Mouse (Mus musculus) forebrain, embryonic 16.5 days (tissue): ENCODE results near the gene Tmcc2. TPM values are rescaled to one million over a fixed set of nuclear protein-coding genes. Genes with fewer than 3 reads are reported as not detected.

Experiments
- ATAC-seq: fragments of 200-750 bp; cut with Nextera tagmentation; 2 replicates; pipeline ENCODE4 v1.8.0; 2017; ENCODE audit warnings: mild to moderate bottlenecking, moderate library complexity
- H3K27ac ChIP-seq: fragments of 300-500 bp; sonication (generic); 2 replicates; pipeline ENCODE4 v1.5.1; 2014; ENCODE audit warnings: low read length, control low read depth
- H3K27me3 ChIP-seq: fragments of 300-500 bp; sonication (generic); replicated peaks from 2 replicates; pipeline ENCODE4 v1.6.1; 2014; ENCODE audit warnings: low read length; ENCODE audit not compliant: control insufficient read depth, insufficient read depth
- H3K36me3 ChIP-seq: fragments of 300-500 bp; sonication (generic); 2 replicates; pipeline ENCODE4 v1.6.1; 2014; ENCODE audit not compliant: control insufficient read depth, insufficient read depth
- H3K4me1 ChIP-seq: fragments of 300-500 bp; sonication (generic); replicated peaks from 2 replicates; pipeline ENCODE4 v1.6.1; 2014; ENCODE audit warnings: low read length; ENCODE audit not compliant: control insufficient read depth, insufficient read depth
- H3K4me2 ChIP-seq: fragments of 300-500 bp; sonication (generic); 2 replicates; pipeline ENCODE4 v1.6.1; 2014; ENCODE audit warnings: mild to moderate bottlenecking, low read length, control low read depth
- H3K4me3 ChIP-seq: fragments of 300-500 bp; sonication (generic); replicated peaks from 2 replicates; pipeline ENCODE4 v1.5.1; 2014; ENCODE audit warnings: mild to moderate bottlenecking, low read length, control low read depth
- H3K9ac ChIP-seq: fragments of 300-500 bp; sonication (generic); replicated peaks from 2 replicates; pipeline ENCODE4 v1.6.1; 2014; ENCODE audit warnings: low read depth, low read length, control low read depth
- H3K9me3 ChIP-seq: fragments of 300-500 bp; sonication (generic); 2 replicates; pipeline ENCODE4 v1.6.1; 2016; ENCODE audit warnings: low read length; ENCODE audit not compliant: control insufficient read depth
- WGBS: fragments of 180-500 bp; shearing (Covaris S2); extraction: QIAGEN DNeasy Blood & Tissue Kit; methylation state at CpG from one replicate; pipeline ENCODE4 v1.1.7; 2014; 5-methylcytosine and 5-hydroxymethylcytosine counted together
- polyA plus RNA-seq: library from polyadenylated mRNA; unstranded; fragments of >200 nt; fragmentation: Nextera tagmentation; extraction: Ambion mirVana; gene quantifications from 2 replicates; pipeline ENCODE4 v1.2.1, GENCODE M21; 2015

The Tmcc2 gene
- polyA plus RNA-seq, 1 experiment from 2014 or later: 34.9 TPM

DNA sequence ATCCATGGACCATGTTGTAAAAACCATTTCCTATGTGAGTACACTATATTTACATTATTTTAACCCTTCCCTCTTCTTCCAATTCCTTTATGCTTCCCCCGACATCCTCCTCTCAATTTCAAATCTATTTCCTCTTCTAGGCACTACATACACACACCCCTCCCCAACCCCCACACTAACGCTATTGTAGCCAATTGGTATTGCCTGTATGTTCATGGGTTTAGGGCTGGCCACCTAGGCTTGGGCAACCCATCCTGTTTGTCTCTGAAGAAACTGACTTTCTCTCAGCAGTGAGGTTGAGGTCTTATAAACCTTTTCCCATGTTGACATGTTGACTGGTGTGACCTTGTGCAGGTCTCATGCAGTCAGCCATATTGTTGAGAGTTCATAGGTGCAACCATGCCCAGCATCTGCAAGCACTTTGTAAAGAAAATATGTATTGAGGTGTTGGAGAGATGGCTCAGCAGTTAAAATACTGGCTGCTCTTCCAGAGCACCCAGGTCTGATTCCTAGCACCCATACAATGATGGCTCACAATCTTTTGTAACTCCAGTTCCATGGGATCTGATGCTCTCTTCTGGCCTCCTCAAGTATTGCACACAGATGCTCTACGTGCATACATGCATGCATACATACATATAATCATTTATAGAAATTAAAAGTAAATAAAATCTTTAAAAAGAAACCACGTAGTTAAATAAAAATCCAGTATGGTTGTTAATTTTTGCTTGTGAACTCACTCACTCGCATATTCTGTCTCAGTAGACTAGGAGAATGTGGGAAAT lies 32.0 kb upstream of the Tmcc2 start:
- H3K9me3 ChIP-seq: no peaks in the 10 kb centered on the region
- no peaks in the 10 kb centered on the region for H3K27me3 ChIP-seq
- ATAC-seq: no peak
- no peak overlapping the region for H3K4me3 ChIP-seq
- no peak overlapping the region for H3K4me2 ChIP-seq
- no peak overlapping the region for H3K9ac ChIP-seq
- 93% methylated on average over 5 of the region's 5 CpGs for WGBS
- no peak overlapping the region for H3K27ac ChIP-seq
- H3K4me1 ChIP-seq: peaks cover 24% of the 10 kb centered on the region
- H3K36me3 ChIP-seq: no peaks in the 10 kb centered on the region

DNA sequence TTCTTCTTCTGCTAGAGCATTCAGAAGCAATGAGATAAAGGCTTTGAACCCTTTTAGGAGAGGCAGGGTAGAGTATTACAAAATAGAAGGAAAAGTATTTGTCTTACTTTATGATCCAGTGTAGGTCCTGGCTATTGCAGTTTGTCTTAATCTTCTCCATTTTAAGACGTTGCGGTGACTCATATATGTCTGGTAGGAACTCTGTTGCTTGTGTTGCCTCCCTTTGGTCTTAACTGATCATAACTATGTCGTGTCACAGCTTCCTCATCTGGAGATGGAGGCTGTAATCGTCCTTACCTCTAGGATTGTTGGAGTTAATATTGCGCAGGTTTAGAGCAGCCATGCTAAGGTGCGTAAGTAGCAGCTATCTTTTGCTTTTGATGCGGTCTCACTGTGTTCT lies 29.6 kb upstream of the Tmcc2 start:
- ATAC-seq: no peak
- Histone ChIP-seq H3K9ac (no peak overlapping the region), H3K36me3 (no peaks in the 10 kb centered on the region), H3K27ac (no peak overlapping the region), H3K4me2 (no peak overlapping the region), H3K9me3 (no peaks in the 10 kb centered on the region), H3K27me3 (no peaks in the 10 kb centered on the region), H3K4me1 (peaks cover 26% of the 10 kb centered on the region), H3K4me3 (no peak overlapping the region)
- WGBS: 86% methylated on average over 7 of the region's 7 CpGs

DNA sequence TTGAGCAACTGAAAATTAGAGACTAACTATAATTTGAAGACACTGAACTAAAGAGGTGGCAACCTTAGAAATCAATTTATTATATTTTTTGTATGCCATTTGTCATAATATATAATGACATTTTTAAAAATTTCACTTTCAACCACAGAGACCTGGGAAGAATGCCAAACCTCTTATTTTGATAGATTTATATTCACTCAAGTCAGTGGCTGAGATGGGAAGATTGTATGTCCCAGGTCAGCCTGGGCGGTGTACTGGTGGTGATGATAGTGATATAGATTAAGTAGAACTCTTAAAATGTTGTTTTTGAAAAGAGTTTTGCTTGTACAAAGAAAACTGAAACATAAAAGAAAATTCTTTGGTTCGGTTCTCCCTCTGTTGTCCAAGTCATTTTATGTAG lies 29.1 kb upstream of the Tmcc2 start:
- ATAC-seq: no peak
- 58% methylated on average over 2 of the region's 2 CpGs for WGBS
- Histone ChIP-seq H3K4me2 (no peak overlapping the region), H3K9me3 (no peaks in the 10 kb centered on the region), H3K9ac (no peak overlapping the region), H3K27me3 (no peaks in the 10 kb centered on the region), H3K4me1 (peaks cover 23% of the 10 kb centered on the region), H3K36me3 (no peaks in the 10 kb centered on the region), H3K27ac (no peak overlapping the region), H3K4me3 (no peak overlapping the region)

DNA sequence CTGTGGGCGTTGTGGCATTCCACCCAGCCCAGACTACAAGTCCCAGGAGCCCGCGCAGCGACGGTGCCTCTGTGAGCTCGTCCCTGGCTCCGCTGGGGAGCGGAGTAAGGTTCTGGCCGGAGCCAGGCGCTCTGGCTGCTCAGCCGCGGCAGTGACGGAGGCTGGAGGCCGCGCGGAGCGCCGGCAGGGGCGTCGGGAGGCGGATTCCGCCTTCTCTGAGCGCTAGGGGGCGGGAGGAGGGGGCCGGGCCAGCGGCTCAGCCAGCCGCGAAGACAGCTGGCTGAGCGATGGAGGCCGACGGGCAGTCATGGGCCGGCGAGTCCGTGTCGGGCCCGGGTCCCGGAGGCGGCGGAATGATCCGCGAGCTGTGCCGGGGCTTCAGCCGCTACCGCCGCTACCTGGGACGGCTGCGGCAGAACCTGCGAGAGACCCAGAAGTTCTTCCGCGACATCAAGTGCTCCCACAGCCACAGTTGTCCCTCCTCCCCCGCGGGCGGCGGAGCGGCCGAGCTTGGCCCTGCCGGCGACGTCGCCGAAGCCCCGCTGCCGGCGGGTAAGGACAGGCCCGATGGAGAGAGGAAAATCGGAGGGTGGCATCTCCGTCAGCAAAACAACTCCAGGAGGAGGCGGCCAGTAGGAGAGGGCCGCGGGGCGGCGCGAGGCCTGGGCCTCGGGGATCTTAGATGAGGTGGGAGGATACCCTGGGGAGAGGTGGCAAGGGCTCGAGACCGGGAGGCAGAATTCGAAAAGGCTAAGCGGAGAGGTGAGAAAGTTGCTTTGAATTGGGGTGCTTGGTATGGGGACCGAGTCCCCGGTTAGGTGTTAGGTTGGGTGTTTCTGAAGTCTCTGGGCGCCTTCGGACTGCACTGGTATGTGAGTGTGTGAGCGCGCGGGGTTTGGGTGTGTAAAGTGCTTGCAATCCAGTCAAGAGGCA lies 26.5 kb upstream of the Tmcc2 start, which contains the start of gene Dstyk:
Gene Dstyk, plus strand, starts transcription at position 237 of the 933 bp plus-strand sequence.
- peak; percentile 99 for ATAC-seq
- WGBS: under 1% methylated on average over 73 of the region's 85 CpGs
- no peaks in the 10 kb centered on the region for H3K27me3 ChIP-seq
- no peaks in the 10 kb centered on the region for H3K36me3 ChIP-seq
- H3K9ac ChIP-seq: peak within 1 kb of the TSS; percentile 65
- peaks cover 19% of the 10 kb centered on the region for H3K4me1 ChIP-seq
- H3K9me3 ChIP-seq: no peaks in the 10 kb centered on the region
- H3K4me3 ChIP-seq: peak within 1 kb of the TSS; percentile 52
- peak within 1 kb of the TSS; percentile 86 for H3K27ac ChIP-seq
- peak within 1 kb of the TSS; percentile 72 for H3K4me2 ChIP-seq

DNA sequence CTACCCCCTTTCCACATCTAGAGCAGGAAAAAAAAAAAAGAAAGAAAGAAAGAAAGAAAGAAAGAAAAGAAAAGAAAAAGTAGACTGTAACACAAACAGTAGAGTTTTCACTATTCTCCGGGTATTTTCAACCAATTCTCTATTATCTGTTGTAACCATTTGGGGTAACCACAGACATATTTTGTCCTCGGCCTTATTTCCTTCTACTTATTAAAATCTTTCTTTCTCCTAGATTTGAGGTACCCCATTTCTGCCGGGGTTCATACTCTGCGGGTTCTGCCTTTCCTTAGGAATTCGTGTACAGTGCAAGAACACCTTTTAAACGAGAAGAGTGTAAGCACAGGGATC lies 25.8 kb upstream of the Tmcc2 start:
- peak overlapping the region; percentile 65 for H3K9ac ChIP-seq
- peaks cover 19% of the 10 kb centered on the region for H3K4me1 ChIP-seq
- 18% methylated on average over 6 of the region's 6 CpGs for WGBS
- no peak for ATAC-seq
- H3K27ac ChIP-seq: peak overlapping the region; percentile 86
- no peaks in the 10 kb centered on the region for H3K36me3 ChIP-seq
- H3K4me2 ChIP-seq: peak overlapping the region; percentile 72
- H3K9me3 ChIP-seq: no peaks in the 10 kb centered on the region
- no peaks in the 10 kb centered on the region for H3K27me3 ChIP-seq
- H3K4me3 ChIP-seq: peak overlapping the region; percentile 52

DNA sequence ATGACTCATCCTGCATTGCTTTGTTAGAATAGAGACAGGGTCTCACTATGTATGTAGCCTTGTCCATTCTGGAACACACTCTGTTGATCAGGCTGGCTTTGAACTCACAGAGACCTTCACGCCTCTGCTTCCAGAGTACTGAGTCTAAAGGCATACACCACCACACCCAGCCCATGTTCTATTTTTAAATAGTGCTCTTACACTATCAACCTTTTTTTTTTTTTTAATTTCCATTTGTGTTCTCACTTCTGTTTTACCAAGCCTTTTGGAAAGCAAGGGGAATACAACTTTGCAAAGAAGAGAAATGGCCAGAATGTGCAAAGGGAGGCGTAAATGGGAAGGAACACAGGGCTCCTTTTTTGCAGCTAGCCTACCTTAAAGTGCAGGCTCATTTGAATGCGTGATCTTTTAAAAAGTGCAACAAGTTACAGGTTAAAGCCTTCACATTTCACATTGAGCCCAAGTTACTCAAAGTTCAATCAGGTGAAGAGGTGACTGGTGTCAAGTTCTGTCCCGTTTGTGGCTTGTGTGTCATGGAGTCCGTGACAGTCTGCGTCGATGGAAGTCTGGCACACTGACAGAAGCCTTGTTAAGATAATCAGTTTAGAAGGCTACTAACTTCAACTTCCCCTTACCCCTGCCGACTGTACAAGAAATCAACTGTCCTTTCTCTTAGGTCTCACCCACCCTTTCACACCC lies 25.3 kb upstream of the Tmcc2 start:
- Histone ChIP-seq H3K4me2 (no peak overlapping the region), H3K4me1 (peaks cover 19% of the 10 kb centered on the region), H3K9me3 (no peaks in the 10 kb centered on the region), H3K36me3 (no peaks in the 10 kb centered on the region), H3K9ac (no peak overlapping the region), H3K27ac (no peak overlapping the region), H3K4me3 (no peak overlapping the region), H3K27me3 (no peaks in the 10 kb centered on the region)
- no peak for ATAC-seq
- 69% methylated on average over 8 of the region's 8 CpGs for whole genome bisulfite sequencing

DNA sequence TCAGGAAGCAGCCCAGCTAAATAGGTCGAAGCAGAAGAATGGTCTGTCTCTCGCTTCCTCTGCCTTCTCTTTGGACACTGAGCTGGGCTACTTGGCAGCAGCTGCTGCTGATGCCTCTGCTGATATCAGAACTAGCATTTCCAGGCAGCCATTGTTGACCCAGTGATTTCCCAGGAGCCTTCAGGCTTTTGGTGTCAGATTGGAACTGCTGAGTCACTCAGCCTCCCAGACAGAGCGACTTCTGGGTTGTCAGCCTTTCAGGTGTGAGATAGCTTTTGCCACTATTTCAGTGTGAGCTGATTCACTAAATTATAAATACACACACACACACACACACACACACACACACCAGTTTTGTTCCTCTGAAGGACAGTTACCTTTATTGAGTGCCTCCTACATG lies 19.6 kb upstream of the Tmcc2 start:
- Histone ChIP-seq H3K4me3 (no peak overlapping the region), H3K4me2 (no peak overlapping the region), H3K27ac (no peak overlapping the region), H3K9ac (no peak overlapping the region), H3K27me3 (no peaks in the 10 kb centered on the region), H3K4me1 (no peaks in the 10 kb centered on the region), H3K9me3 (no peaks in the 10 kb centered on the region), H3K36me3 (no peaks in the 10 kb centered on the region)
- WGBS: 92% methylated on average over 3 of the region's 3 CpGs
- ATAC-seq: no peak

DNA sequence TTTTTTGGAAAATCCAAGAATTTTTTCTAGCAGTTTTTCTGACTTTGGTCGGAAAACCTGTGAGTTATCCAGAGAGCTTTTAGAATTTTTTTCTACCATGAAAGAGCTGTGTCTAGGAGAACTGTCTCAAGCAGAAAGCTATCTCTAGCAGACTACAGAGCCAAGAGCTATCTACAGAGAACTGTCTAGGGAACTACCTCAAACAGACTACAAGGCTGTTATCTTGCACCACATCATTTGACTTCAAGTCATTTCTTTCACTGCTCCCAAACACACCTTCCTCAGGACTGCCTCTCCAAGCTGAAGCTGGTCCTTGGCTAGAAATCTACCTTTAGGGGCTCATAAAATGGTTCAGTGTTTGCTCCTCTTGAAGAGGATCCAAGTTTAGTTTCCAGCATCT lies 10.8 kb upstream of the Tmcc2 start:
- H3K4me2 ChIP-seq: no peak overlapping the region
- H3K4me3 ChIP-seq: no peak overlapping the region
- H3K9ac ChIP-seq: no peak overlapping the region
- H3K27ac ChIP-seq: no peak overlapping the region
- H3K9me3 ChIP-seq: peaks cover 5% of the 10 kb centered on the region; the same call in 1 of the 2 replicates
- 83% methylated on average over 1 of the region's 1 CpGs for WGBS
- no peak for ATAC-seq
- H3K36me3 ChIP-seq: no peaks in the 10 kb centered on the region
- no peaks in the 10 kb centered on the region for H3K27me3 ChIP-seq
- H3K4me1 ChIP-seq: no peaks in the 10 kb centered on the region

DNA sequence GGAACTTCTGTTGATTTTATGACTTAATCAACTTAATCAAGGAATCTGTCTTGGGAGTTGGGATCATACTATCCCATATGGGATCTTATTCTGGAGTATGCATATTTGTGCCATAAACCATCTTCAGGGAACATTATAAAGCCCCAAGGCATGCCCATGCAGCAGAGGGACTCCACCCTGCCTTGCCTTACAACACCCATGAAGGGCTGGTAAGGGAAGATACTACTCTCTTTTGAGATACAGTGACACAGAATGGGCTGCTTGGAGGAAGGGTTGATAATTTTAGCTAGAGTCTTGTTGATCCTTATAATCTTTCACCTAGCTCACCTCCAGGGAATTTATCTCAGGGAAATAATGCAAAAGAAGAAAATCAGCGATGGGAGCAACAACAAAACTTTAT lies 9.5 kb upstream of the Tmcc2 start:
- Histone ChIP-seq H3K9me3 (peaks cover 5% of the 10 kb centered on the region; the same call in 1 of the 2 replicates), H3K9ac (no peak overlapping the region), H3K27me3 (no peaks in the 10 kb centered on the region), H3K4me3 (no peak overlapping the region), H3K36me3 (no peaks in the 10 kb centered on the region), H3K27ac (no peak overlapping the region), H3K4me1 (no peaks in the 10 kb centered on the region), H3K4me2 (no peak overlapping the region)
- WGBS: 53% methylated on average over 1 of the region's 1 CpGs
- ATAC-seq: no peak
